Mouse (Mus musculus): ENCODE data around the gene 2510009E07Rik.

DNA sequence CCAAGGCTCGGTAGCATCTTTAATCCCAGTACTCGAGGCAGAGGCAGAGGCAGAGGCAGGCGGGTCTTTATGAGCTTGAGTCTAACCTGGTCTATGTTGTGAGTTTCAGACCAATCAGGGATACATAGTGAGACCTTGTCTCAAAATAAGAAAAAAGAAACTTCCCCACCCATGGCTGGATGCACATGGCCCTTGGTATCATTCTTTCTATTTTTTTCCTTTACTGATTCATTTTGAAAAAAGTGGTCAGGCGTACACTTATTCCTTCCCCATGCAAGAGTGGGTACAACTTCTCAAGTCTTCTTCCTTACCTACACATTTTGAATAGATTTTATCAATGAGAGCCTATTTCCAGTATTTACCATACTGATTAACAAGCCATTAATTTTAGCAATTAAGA, 84.0 kb downstream of the 2510009E07Rik start:
- TF ChIP-seq CTCF (IDR thresholded peaks at IDR 0.05; ENCODE audit: low read depth) = no peak
- TF ChIP-seq EP300 (IDR thresholded peaks at IDR 0.05; ENCODE audit: low read depth) = no peak
